Mouse (Mus musculus) frontal cortex, postnatal 14 days (tissue): ENCODE data around the gene Map1a.
A peak's percentile ranks its signal among the peaks of the same experiment; 100 is the strongest.

Experiments used
- DNase-seq, 2 experiments: peaks; one replicate each; pipeline ENCODE4 v3.0.0; 2022; ENCODE audit warnings: low spot score in 2 of 2

The Map1a gene

DNA sequence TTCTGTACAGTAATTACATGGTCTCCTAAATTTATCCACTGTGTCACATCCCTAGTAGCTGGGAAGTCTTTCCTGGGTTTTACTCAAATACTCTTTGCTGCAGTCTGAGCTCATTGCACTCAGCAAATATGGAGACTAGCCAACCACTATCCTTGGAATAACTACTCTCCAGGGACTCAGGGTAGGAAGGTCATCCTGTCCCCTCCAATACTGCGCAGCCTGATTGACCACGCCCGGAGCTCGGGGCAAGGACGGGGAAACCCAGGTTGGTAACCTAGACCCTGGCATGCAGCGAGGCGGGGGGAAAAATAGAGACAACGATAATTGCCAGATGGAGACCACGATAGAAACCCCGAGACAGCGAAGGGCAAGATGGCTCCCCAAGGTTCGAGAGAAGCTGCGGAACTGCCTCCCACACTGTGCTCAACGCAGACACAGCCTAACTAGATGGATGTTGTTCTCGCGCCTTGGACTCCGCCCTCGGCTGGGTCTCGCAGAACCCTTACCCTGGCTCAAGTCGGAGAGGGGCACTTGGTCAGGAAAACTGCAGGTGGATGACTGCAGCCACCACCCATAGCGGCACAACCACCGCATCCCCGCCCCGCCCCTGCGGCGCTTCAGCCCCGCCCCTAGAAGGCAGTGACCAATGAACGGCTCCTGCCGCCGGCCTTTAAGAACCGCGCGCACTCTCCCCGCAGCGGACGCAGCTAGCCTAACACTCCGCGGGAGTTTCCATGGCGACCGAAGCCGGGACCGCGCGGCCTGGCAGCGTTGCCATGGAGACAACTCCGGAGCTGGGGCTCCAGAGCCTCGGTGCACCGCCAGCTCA is at the start of gene Map1a:
Map1a (plus strand) TSS at position 700 of the 829 bp plus-strand sequence.
- peak; percentile 94 to 97 for DNase-seq

DNA sequence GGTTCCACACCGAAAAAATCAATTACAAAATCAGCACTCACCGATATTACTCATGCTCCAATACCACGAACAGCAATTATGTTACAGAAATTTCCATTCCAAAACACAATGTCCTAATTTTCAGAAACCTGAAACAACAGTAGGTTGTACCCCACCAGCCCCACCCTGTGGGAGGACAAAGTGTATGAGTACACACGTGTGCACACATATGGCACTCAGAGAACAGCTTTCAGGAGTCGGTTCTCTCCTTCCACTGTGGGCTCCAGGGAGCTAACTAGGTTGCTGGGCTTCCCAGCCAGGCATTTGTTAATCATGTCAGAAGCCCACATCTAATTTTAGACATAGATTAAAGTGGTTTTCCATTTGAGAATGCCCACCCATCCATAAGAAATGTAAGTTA is 45.3 kb upstream of the Map1a start:
- no peak for DNase-seq

DNA sequence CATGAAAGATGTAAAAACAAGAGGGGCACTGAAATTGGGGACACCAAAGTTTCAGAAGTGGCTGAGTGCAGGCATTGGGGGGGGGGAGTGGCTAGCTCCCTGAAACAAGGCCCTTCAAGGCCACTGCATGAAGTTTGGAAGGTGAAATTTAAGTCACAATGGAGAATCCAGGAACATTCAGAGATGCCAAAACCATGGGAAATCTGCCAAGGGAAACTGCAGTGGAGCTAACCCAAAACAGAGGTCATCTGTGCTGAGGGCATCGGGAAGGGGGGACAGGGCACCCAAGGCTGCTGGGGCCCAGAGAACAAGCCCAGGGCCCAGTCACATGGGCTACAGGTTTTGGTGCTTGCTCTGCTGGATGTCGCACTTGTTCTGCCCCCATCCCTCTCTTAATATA is 39.6 kb upstream of the Map1a start:
- no peak for DNase-seq

DNA sequence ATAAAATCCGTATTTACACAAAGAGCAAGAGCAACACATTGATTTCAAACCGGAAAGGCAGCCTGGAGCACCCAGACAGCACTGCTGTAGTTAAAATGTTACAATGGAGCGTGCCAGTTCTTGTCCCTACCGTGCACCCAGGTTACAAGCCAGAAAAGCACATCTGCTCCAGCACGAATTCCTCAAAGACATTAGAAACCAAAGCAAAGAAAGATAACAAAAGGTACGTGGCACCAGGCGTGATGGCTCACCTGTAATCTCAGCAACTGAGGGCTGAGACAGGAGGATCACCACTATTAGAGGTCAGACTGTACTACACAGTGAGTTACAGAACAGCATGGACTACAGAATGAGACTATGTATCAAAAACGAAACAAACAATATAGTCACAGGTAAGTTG is 21.0 kb upstream of the Map1a start:
- no peak for DNase-seq

DNA sequence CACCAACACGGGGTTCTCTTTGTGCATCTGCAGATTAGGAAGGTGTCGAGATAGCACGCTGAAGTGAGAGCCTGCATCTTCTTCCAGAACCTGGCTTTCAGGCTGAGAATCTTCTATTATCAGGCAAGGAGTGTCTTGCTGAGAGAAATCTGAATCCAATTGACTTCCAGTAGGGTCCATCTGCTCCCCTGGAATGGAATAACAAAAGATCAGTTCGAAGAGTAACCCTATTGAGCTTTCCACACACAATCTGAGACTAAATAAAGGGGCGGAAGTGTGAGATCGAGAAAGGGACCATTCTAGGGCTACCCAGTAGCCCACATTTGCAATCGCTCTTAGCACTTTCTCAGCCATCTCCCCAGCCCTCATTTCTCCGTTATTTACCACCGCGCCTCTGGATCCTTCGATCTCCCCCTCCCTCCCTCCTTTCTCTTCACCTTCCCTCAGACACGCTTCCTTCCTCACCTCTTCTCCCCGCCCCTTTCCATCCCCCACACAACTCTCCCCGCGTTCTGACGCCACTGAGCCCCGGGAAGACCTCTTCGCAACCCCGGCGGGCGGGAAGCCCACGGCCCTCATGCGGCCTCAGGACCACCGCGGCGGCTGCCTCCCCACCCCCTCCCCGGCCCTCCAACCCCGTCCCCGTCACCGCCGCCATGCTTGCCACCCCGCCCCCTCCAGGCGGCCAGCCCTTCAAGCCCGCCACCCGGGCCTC is 18.7 kb upstream of the Map1a start:
- DNase-seq = no peak

DNA sequence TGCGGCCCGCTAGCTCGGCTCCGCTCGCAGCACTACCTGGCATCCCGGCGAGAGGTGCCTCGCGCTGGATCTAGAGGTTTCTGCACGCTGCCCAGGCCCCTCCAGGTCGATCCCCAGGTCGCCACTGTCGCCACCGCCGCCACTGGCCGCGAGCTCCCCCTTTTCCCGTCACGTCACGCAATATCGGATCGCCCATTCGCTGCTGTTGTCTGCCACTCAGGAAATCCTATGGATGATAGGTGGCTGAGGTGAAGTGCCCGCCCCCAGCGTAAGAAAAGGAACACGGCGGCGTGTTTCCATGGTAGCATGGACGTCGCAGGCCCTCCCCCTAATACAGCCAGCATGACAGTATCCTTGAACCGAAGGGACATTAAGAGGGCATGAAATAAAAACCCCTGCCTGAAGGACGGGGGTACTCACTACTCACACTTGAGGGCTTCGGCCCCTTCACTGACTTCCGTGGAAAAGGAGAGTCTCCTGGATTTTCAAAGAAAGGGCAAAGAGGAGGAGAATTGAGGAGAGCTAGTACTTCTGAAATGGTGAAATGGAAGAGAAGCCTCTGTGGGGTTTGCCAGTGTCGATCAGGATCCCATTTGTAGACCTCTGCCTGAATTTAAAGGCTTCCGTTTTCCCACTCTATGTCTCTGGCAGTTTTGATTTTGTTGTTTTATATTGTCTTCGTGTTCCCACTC is 18.0 kb upstream of the Map1a start, which contains the start of gene Trp53bp1:
Trp53bp1 (minus strand) TSS at position 172 of the 692 bp plus-strand sequence.
- DNase-seq = peak; percentile 92 to 94

DNA sequence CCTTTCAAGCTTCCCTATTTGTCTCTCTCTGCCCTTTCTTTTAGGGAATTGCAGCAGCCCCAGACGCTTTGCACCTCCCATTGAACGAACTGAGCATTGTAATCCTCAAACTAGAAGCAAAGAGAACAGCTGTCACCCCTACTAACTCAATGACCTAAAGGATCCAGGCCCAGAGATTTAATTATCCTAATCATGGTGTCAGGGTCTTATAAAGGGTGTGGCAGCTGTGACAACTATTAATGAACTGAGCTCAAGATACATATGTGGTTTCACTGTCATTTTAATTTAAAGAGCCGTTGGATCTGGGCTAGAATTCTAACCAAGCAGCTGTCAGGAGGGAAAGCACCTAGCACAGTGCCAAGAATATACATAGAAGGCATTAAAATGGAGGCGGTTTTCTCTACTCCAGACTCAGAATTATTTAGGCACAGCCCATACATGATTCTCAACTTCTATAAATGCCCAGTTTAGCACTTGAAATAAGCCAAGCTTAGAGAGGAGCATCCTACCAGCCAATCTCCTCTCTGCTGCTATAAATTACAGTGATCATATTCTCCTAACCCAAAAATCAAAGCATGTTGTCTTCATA is 17.4 kb upstream of the Map1a start:
- peak in 1 of 2 experiments; percentile 14 for DNase-seq

DNA sequence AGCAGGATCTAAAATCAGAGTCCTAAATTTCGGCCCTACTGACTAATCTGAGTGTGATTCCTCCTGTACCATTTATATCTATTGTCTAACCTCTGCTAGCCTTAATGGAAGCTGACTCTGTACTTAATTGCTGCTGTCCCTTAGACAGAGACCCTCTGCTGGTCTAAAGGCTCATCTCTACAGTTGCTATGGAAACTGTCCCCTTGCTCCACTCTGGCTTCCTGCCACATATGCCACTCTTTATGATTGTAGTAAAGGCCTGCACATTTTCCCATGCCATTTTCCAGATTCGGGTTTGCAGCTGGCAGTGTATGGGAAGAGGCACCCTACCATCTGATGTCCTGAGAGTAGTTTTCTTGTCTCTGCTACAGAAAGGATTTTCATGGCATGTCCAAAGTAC is 1.6 kb upstream of the Map1a start:
- no peak for DNase-seq

DNA sequence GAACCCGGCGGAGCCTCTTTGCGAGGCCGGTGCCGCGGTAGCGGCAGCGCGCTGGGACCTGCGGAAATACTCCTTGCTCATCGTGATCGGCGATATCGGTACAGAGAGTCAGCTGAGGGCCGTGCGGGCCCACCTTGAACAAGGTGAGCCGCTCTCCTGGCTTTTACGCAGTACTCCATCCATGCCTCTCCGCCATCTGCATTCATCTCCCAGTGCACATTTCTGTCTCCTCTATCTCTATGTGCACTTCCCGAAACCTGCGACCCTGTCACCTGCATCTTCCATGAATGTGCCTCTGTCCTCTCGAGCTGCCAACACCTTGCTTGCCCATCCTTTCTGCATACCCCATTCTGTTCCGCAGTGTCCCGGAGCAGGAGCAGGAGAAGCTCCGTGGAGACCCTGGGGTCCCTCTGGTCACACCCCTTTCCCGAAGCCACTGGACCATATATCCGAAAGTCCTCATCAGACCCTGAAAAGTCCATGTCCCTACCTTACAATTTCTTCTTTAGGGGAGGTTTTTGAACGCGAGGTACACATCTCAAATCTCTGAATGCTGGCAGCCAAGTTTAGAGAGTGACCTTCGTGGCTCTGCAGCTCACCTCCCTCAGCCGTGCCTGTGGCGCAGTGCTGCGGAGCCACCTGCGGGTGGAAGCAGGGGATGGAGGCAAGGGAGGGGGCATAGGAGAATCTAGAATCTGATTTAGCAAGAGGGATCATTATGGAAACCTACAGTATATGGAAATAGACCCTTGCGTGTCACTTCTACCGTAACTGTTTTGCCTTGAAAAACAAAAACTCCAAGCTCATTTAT is 535 bp downstream of the Map1a start:
- DNase-seq = no peak

DNA sequence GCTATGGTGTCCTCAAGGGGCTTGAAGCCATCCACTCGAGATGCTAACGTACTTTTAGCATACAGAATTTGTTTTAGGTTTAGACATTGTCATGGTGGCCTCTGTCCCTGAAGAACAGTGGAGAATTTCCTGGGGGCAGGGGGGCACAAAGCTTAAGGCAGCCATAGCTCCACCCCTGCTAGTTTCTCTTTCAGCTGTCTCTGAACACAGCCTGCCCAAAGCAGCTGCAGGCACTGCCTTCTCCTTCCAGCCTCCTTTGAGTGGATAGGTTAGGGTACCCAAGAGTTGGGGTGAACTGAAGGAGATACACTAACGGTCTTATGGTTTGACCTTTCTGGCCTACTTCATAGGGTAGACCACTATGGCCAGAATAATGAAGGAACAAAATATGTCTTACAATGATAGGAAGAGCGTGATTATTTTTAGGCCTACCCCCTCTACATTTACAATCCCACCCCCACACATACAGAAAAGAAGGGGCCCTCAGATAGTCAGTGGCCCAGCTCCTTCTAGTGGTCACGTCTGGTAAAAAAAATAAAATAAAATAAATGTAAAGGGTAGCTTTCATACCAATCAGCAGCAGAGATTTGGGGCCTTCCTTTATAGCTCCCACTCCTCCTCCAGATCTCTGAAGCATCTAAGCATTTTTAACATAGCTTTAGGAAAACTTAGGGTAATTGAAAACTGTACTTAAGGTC is 3.1 kb downstream of the Map1a start:
- DNase-seq = no peak

DNA sequence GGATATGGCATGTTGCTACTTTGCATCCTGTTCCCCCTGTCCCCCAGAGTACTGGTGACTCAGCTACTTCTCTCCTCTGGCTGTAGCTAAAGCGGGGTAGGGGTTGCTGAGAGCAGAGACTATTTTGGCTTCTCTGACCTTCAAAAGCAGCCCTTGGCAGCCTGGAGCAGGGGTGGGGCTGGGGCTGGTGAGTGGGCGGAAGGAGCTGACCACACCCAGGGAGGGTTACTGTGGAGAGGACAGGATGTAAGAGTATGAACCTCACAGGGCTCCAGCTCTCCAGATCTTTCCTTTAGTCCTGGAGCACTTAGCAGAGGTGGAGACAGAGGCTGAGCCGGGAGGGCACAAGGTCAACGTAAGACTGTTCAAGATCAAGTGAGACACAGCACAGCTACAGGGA is 4.8 kb downstream of the Map1a start:
- DNase-seq = no peak

DNA sequence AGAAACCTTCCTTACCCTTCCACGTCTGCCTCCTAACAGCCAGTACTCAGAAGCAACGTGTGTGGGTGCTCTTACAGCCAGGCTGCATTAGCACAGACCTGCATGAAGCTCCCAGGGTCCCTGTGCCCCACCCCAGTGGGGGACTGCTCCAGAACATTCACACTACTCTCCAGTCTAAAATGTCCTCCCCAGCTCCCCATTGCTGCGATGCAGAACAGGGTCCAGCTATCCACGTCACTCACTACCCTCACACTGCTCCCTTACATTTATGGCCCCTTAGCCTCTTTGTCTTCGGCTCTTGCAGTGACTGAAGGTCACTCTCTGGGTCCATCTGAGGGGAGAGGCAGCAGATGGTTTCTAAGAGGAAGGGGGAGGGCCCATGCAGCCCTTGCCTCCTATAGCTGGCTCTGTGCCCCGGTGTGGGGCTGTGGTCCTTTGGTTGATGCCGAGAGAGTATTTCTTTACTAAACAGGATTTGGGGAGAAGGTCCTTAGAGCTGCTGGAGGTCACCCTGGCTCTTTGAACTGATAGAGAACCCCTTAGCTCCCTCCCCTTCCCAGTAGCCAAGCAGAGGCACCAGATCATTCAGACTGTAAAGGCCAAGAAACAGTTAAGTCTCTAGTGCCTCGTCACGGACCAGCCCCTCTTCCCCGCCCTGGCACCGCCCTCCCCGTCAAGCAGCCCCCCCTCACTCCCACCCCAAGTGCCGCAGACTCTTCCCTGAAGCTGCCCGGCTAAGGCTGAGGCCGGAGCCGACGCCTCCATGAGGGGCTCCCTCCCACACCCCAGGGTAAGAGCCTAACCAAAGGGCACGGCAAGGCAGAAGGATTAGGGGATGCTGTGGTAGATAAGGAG is 5.6 kb downstream of the Map1a start:
- peak in 1 of 2 experiments; percentile 64 for DNase-seq

DNA sequence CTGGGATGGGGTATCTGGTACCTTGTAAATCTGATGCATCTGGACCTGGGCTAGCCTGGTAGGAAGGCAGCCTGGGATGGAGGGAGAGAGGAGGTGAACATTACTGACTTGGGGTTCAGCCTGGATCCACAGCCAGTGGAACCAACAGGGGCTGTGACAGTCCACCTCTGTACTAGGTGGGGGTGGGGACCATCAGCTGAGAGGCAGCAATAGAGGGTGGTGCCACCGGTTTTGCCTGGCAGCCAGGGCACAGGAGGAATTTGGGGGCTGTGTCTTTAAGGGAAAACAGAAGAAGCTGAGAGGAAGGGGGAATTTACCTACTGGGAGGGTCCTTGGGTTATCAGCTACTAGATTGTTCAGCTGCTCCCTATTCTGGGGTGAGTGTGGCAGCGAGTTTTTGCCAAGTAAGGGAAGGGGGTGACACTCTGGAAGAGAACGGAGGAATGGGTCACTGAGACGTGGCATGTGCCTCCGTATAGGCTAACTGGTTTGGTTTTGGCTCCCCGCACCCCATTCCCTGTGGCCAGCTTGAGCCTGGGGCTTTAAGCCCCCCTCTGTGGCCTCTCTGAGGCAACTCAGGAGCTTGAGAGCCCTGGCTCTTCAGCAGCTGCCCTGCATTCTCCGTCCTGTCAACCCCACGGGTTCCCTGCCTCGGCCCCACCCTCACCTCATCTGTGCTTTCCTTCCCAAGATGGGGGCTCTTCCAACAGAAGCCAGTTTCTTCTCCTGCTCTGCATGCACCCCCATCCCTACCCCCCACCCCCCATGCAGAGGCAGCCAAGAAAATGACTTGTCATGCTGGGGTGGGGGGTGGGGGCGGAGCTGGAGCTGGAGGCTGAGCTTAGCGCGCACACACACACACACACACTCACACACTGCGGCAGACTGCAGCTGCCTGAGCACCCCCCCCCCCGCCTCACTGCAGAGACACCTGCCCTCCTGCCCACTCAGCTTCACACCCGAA is 6.5 kb downstream of the Map1a start:
- DNase-seq = peak in 1 of 2 experiments; percentile 25

DNA sequence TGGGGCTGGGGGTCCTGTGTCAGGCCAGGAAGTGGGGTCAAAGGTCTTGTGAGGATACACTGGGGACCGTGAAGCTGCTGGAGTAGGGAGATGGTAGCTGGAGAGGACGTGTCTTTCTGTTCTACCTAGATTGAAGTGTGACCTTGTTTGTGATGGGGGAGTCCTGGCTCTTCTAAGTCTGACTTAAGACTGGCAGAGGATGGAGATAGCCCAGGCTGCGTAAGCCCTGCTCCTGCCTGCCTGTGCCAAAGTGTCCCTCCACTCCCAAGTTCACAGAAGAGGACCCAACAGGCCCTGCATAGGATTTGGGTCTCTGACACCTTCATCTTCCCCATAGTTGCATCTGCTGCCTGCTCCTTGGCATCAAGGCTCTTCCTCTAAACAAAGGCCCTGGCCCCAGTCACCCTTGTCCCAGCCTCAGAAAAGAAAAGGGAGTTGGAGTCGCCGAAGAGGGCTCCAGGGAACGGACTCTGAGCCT is 7.4 kb downstream of the Map1a start:
- DNase-seq = no peak

DNA sequence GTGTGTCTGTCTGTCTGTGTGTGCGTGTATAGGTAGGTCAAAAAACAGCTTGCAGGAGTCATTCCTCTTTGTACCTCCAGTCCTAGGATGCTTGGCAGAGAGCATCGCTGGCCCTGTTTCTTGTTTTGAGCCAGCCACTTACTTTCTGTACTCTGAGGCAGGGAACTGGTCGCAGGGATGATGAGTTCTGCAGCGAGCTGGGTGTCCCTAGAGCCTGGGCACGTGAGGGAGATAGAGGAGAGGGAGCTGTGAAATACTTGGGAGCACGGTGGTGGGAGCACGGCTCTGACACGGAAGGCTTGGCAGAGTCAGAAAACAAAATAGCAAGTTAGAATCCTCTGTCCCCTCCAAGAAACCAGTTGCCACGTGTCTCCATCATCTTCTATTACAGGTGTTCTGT is 8.3 kb downstream of the Map1a start:
- no peak for DNase-seq

DNA sequence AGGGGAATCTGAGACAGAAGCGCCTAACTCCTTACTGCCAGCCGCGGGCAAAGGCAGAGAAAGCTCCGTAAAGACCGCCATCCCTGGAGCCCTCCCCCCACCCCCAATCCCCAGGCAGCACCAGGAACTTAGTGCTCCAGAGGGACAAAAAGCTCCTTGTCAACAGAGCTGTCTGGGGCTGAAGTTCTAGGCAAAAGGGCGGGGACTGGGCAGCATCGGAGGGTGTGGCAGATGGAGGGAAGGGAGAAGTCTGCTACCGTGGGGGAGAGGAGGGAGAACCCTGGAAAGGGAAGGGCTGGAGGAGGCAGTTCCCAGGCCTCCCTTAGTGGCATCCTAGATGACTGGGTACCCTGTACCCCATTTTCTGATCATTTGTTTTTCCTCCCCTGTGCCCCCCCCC is 8.7 kb downstream of the Map1a start:
- no peak for DNase-seq

DNA sequence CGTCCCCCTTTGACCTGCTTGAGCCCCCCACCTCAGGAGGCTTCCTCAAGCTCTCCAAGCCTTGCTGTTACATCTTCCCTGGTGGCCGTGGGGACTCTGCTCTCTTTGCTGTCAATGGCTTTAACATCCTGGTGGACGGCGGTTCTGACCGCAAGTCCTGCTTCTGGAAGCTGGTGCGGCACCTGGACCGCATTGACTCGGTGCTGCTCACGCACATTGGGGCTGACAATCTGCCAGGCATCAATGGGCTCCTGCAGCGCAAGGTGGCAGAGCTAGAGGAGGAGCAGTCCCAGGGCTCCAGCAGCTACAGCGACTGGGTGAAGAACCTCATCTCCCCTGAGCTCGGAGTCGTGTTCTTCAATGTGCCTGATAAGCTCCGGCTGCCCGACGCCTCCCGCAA is 10.1 kb downstream of the Map1a start:
- no peak for DNase-seq

DNA sequence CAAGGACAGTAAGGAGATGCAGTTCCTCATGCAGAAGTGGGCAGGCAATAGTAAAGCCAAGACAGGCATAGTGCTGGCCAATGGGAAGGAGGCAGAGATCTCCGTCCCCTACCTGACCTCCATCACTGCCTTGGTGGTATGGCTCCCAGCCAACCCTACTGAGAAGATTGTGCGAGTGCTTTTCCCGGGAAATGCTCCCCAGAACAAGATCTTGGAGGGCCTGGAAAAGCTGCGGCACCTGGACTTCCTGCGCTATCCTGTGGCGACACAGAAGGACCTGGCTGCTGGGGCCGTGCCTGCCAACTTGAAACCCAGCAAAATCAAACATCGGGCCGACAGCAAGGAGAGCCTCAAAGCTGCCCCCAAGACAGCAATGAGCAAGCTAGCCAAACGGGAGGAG is 10.6 kb downstream of the Map1a start:
- DNase-seq = no peak
